Mouse (Mus musculus) megakaryocyte progenitor cell, adult 5-6 weeks (primary cell): ENCODE results near the gene 1110004F10Rik. TPM values are rescaled to one million over a fixed set of nuclear protein-coding genes. Genes with fewer than 3 reads are reported as not detected.

Source experiments
- ATAC-seq: replicated peaks from 2 replicates; pipeline ENCODE4 v1.8.0; 2016; ENCODE audit warnings: mild to moderate bottlenecking, moderate TSS enrichment, inconsistent platforms; ENCODE audit not compliant: poor library complexity
- total RNA-seq, 2 experiments: library from RNA; stranded (forward) in 1 of 2; stranded (reverse) in 1 of 2; fragments of 157-497, 149-512 nt in 1 of 2; fragments of 200-1000 nt in 1 of 2; gene quantifications; 2 replicates each; pipeline versions ENCODE4 v1.2.3 to v1.2.4; 2015 to 2017

Gene 1110004F10Rik
- total RNA-seq, 2 experiments from 2014 or later = 157 to 268 TPM

DNA sequence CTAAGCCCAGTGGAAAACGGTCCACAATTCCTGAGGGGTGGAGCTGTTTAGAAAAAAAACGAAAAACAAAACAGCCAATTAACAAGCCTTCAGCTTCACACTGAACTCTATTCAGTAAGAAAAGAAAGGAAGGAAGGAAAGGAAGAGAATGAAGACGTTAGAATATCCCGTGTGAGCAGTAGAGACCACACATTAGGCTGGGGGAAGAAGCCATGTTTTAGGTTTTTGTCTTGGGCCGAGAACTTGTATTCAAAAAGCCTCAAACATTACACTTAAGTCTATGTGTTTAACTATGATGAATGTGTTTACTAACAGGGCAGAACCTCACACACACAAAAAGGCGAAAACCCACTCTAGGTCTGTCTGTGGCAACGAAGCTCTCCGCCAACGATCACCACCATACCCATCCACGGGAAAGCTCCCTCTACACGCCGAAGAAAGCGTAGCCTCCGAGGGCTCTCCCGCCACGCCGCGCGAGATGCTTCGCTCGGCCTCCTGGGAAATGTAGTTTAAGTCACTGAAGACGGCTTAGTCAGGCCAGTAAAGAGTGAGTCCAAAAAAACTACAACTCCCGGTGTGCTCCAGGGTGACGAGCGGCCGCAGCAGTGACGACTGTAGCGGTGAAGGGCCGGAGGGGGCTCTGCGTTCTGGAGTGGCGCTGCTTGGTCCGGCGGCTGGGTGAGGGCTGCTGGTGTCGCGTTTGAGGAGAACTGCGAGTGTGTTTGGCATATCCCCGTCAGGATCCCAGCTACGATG lies 53.7 kb downstream of the 1110004F10Rik start:
- ATAC-seq = peak; percentile 95

DNA sequence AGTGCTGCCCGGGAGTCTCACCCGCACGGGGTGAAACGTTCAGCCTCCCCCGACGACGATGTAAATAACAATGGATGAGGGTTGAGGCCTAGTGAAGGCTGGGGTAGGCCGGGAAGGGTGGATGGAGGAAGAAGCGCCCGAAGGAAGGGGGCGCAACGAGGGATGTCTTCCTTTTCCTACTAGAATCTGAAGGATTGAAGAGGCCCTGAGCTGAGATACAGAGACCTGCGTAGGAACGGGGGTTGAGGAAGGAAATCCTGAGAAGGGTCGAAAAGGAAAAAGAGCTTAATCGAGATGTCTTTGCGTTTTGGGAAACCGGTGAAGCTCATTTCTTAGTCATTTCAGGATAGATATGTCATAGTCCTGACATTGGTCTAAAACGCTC lies 54.3 kb downstream of the 1110004F10Rik start:
- peak; percentile 72 for ATAC-seq

- ATAC-seq = no peak
Observed at GRCm38 (mm10) chr7:116099952-116100528, 60.8 kb downstream of the 1110004F10Rik start.

DNA sequence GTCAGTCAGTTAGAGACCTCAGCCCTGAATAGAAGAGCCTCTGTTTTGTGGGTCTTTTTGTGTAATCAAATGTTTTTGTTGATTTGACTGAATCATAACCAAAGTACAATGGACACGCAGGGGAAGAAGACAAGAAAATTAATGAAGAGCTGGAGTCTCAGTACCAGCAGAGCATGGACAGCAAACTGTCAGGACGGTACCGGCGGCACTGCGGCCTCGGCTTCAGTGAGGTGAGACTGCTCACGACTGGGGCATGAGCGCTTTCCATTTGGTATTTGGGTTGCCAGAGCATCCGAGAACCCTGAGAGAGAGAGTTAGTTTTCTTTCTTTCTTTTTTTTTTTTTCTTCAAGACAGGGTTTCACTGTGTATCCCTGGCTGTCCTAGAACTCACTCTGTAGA lies 63.9 kb downstream of the 1110004F10Rik start:
- no peak for ATAC-seq

DNA sequence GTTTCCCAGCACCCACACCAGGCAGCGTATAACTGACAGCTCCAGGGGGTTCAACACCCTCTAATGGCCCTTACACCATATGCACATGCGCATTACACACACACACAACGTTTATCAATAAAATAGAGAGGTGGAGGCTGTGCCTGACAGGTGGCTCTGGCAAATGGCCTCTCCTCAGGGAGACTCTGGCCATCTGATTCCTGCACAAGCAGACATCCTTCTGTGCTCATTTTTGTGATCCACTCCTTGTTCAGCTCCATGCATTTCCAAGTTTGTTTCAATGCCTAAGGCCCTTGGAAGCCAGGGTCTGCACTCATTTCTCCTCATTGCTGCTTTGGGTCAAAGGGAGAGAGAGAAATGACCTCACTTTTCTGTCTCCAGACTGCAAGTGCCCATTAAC lies 71.5 kb downstream of the 1110004F10Rik start:
- no peak for ATAC-seq

DNA sequence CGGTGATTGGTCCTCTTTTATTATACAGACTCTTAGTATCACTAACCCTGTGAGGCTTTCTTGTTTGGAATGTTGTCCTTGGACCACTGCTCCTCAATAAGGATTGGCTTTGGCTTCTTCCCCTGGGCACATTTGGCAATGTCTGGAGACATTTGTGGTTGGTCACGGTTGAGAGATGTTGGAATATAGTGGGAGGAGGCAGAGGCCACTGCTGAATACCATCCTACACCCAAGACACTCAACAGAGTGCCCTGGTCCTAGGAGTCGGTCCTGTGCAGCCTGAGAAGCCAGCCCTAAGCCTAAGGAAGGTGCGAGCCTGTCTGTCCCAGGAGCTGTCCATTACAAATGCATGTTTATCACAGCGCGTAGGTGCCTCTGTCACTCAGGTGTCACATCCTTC lies 72.3 kb downstream of the 1110004F10Rik start:
- no peak for ATAC-seq

GRCm38 (mm10) chr7:116115216-116115930 lies 76.2 kb downstream of the 1110004F10Rik start:
- ATAC-seq = no peak

- no peak for ATAC-seq
Observed at GRCm38 (mm10) chr7:116115991-116116390, 76.8 kb downstream of the 1110004F10Rik start.

- no peak for ATAC-seq
Observed at GRCm38 (mm10) chr7:116119306-116119857, 80.2 kb downstream of the 1110004F10Rik start.

DNA sequence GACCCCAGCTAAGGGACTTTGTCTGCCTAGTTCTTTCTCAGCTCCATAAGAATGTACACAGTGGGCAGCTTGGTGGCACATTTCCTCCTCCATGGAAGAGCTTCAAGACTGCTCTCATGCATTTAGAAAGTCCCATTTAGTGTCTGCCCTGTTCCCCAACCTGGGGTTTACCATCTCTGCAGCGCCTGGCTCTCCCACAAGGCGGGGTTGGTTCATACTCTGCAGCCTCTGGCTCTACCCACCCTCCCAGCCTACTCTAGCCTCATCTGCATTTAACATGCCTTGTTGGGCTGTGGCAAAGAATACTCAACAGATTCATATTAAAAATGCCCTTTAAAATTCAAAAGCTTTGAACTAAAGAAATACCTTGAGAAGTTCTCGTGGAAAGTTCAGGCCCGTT lies 81.5 kb downstream of the 1110004F10Rik start:
- ATAC-seq = no peak

- no peak for ATAC-seq
Observed at GRCm38 (mm10) chr7:116121202-116121601, 82.0 kb downstream of the 1110004F10Rik start.

GRCm38 (mm10) chr7:116122981-116123596 lies 83.9 kb downstream of the 1110004F10Rik start:
- no peak for ATAC-seq

DNA sequence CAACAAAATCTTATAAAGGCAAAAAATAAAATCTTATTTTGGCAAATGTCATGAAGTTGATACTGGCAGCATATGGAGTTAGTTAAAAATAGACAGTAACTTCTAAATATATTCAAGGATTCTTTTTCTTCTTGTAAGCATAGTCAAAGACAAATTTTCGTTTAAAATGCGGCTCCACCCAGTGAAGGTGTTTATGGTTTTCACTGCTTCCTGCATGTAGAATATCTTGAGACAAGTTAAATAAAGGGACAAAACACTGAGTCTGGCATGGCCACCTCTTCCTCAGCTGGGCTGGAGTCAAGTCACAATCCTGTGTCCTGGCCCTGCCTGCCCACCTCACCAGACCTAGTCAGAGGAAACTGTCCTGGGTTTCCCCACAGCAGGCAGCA lies 84.4 kb downstream of the 1110004F10Rik start:
- ATAC-seq = no peak

- ATAC-seq = no peak
Observed at GRCm38 (mm10) chr7:116124057-116124456, 84.9 kb downstream of the 1110004F10Rik start.

- no peak for ATAC-seq
Observed at GRCm38 (mm10) chr7:116125671-116126070, 86.5 kb downstream of the 1110004F10Rik start.

- ATAC-seq = no peak
Observed at GRCm38 (mm10) chr7:116127052-116127451, 87.9 kb downstream of the 1110004F10Rik start.

- no peak for ATAC-seq
Observed at GRCm38 (mm10) chr7:116128286-116128685, 89.1 kb downstream of the 1110004F10Rik start.

DNA sequence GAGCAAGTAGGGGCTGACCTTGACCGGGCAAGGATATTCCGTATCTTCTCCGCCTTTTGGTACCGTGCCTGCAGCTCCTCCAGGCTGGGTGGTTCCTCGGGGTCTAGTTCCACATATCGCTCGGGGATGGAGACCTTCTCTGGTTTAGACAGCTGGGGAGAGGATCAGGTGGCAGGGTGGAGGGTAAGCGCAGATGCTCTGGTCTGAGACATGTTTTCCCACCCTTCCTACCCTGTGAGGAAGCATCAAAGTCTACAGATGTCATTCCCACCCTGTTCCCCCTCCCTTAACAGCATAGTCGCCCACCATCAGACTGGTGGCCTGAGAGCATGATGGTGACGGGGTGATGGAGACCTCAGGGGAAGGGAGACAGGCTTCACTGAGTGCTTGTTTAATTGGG lies 90.2 kb downstream of the 1110004F10Rik start:
- no peak for ATAC-seq

GRCm38 (mm10) chr7:116131390-116131789 lies 92.2 kb downstream of the 1110004F10Rik start:
- ATAC-seq = peak; percentile 67

DNA sequence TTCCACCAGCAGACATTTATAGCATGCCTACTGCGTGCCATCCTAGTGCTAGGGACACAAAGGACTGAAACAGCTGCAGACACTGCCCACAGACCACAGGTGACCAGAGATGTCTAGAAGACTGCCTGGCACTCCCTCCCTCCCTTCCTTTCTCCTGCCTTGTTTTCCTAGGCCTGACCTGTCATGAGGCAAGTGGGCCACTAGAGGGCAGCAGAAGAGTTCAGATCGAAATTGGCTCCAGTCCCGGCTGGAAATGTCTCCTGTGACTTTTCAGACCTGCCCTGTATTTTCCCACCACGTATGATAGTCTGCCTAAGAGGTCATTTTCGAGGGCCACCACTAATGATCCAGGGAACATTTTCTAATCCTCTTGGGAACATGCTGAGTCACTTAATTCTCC lies 92.9 kb downstream of the 1110004F10Rik start:
- peak; percentile 79 for ATAC-seq
